Mouse (Mus musculus) spleen, postnatal 0 days (tissue): Measurements from ENCODE around the gene Prdm15. TPM values are rescaled to one million over a fixed set of nuclear protein-coding genes. Genes with fewer than 3 reads are reported as not detected.

Source experiments
- polyA plus RNA-seq: library from polyadenylated mRNA; unstranded; fragments of >200 nt; fragmentation: Nextera tagmentation; extraction: Ambion mirVana; gene quantifications from 2 replicates; pipeline ENCODE4 v1.2.1, GENCODE M21; 2015

Gene Prdm15
- polyA plus RNA-seq, result 3.3 and 4.5 TPM in 2 replicates

GRCm38 (mm10) chr16:97851741-97852319 is at the start of gene Prdm15:
Gene Prdm15 (minus strand): TSS chr16:97851850.

GRCm38 (mm10) chr16:97763061-97763989 is 88.3 kb downstream of the Prdm15 start, which contains the start of gene Ripk4:
Gene Ripk4 (minus strand): TSS chr16:97763787.

Other genes with a start within 250 kb of the Prdm15 start
- 0.04 TPM in 1 of 2 replicates, not detected in the other for gene Tmprss2, start 240.7 kb downstream of the Prdm15 start, polyA plus RNA-seq
- 0.10 and 0.13 TPM in 2 replicates for gene Ripk4, start 88.1 kb downstream of the Prdm15 start, polyA plus RNA-seq
- gene C2cd2, start 110.7 kb upstream of the Prdm15 start, polyA plus RNA-seq, result 8.2 and 9.3 TPM in 2 replicates
- 2.6 and 3.2 TPM in 2 replicates for gene Zbtb21, start 110.8 kb upstream of the Prdm15 start, polyA plus RNA-seq
- 27.0 and 27.5 TPM in 2 replicates for gene B230307C23Rik, start 145.5 kb upstream of the Prdm15 start, polyA plus RNA-seq
- 8.7 and 9.5 TPM in 2 replicates for gene A630089N07Rik, start 230.6 kb upstream of the Prdm15 start, polyA plus RNA-seq